Mouse (Mus musculus) heart, adult 2 months (tissue): ENCODE results near the gene Agfg2. TPM values are rescaled to one million over a fixed set of nuclear protein-coding genes. Genes with fewer than 3 reads are reported as not detected.

Experiments used
- DNase-seq, 2 experiments: peaks; one replicate each; pipeline ENCODE4 v3.0.0; 2021
- H3K27ac ChIP-seq: fragments of 200-600 bp; 2 replicates; pipeline ENCODE4 v1.8.1; 2022
- H3K27me3 ChIP-seq: fragments of 200-500 bp; 2 replicates; pipeline ENCODE4 v1.6.1; 2012; ENCODE audit warnings: mild to moderate bottlenecking, low read length, inconsistent platforms, mixed read lengths; ENCODE audit not compliant: control insufficient read depth, insufficient read depth
- H3K36me3 ChIP-seq: fragments of 200-500 bp; 2 replicates; pipeline ENCODE4 v1.6.1; 2012; ENCODE audit warnings: low read length, inconsistent platforms; ENCODE audit not compliant: control insufficient read depth, insufficient read depth
- H3K4me1 ChIP-seq: fragments of 200-500 bp; 2 replicates; pipeline ENCODE4 v1.6.1; 2011; ENCODE audit warnings: low read length; ENCODE audit not compliant: control insufficient read depth, insufficient read depth
- H3K4me3 ChIP-seq: fragments of 200-600 bp; 2 replicates; pipeline ENCODE4 v1.8.1; 2022
- H3K79me2 ChIP-seq: fragments of 200-500 bp; replicated peaks from 2 replicates; pipeline ENCODE4 v1.6.1; 2012; ENCODE audit warnings: mild to moderate bottlenecking, inconsistent platforms, low read length, moderate library complexity, mixed read lengths; ENCODE audit not compliant: control insufficient read depth, insufficient read depth
- H3K9ac ChIP-seq: fragments of 200-500 bp; 2 replicates; pipeline ENCODE4 v1.6.1; 2012; ENCODE audit warnings: low read depth, mild to moderate bottlenecking, control low read depth, inconsistent platforms, low read length, mixed read lengths
- CTCF ChIP-seq: fragments of 200-600 bp; IDR thresholded peaks from 2 replicates; pipeline ENCODE4 v1.8.1; 2022; ENCODE audit warnings: antibody characterized with exemption, mild to moderate bottlenecking, moderate library complexity
- EP300 ChIP-seq: fragments of 200-500 bp; IDR thresholded peaks from 2 replicates; pipeline ENCODE4 v1.6.1; 2011; ENCODE audit warnings: low read depth, low read length, control low read depth; ENCODE audit not compliant: insufficient read depth
- POLR2A ChIP-seq: fragments of 200-500 bp; IDR thresholded peaks from 2 replicates; pipeline ENCODE4 v1.6.1; 2011; ENCODE audit warnings: mild to moderate bottlenecking, low read depth, low read length, control low read depth; ENCODE audit not compliant: insufficient read depth
- WGBS: fragments of 180-500 bp; shearing (Covaris S2); methylation state at CpG from one replicate; pipeline ENCODE4 v1.1.7; 2018; 5-methylcytosine and 5-hydroxymethylcytosine counted together
- intact Hi-C: fragments of 180-260 bp; cut with DNase I; formaldehyde crosslinking; loops from one replicate; pipeline ENCODE4 v1.15.1; 2025
- polyA plus RNA-seq: library from polyadenylated mRNA; depleted of rRNA; stranded (reverse); fragments of >200 nt; gene quantifications from 2 replicates; pipeline ENCODE4 v1.2.3, GENCODE M21; 2012
- total RNA-seq, 2 experiments: library from RNA; stranded (reverse); gene quantifications; 2 replicates each; pipeline ENCODE4 v1.2.3; 2021

The Agfg2 gene
- total and polyA plus RNA-seq, 3 experiments = 11.9 to 19.1 (median 15.6) TPM

DNA sequence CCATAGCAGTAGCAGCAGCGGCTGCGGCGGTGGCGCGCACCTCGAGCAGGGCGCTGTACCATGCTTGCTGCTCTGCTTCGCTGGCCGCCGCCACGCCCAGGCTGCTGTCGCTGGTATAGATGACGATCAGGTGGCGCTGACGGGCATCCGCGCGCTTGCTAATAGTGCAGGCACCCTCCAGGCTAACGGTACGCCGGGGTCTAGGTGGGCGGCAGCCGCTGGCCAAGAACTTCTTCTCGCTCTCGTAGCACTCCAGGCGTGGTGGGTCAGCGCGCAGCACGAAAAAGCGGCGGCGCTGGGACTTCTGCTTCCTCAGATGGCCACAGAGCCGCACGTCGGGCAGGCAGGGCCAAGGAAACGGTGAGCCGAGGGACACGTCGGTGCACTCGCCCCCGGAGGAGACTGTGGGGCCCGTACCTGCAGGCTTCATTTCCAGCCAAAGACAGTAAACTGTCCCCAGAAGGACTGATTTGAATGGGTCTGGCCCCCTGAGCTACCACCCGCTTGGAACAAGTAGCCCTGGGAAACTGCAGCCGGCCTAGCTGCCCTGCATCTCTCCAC is 39.4 kb downstream of the Agfg2 start:
- no peaks in the 10 kb centered on the region for H3K79me2 ChIP-seq
- H3K4me1 ChIP-seq = no peaks in the 10 kb centered on the region
- H3K27me3 ChIP-seq = no peaks in the 10 kb centered on the region
- H3K27ac ChIP-seq = peak overlapping the region; percentile 54
- peak overlapping the region; percentile 49 for H3K9ac ChIP-seq
- H3K4me3 ChIP-seq = peak overlapping the region; percentile 42
- 8% methylated on average over 44 of the region's 44 CpGs for WGBS
- peak in 1 of 2 experiments; percentile 48 for DNase-seq
- intact Hi-C loops = no loop called here
- no peaks in the 10 kb centered on the region for H3K36me3 ChIP-seq
- TF ChIP-seq POLR2A (no peak), EP300 (no peak), CTCF (no peak)

DNA sequence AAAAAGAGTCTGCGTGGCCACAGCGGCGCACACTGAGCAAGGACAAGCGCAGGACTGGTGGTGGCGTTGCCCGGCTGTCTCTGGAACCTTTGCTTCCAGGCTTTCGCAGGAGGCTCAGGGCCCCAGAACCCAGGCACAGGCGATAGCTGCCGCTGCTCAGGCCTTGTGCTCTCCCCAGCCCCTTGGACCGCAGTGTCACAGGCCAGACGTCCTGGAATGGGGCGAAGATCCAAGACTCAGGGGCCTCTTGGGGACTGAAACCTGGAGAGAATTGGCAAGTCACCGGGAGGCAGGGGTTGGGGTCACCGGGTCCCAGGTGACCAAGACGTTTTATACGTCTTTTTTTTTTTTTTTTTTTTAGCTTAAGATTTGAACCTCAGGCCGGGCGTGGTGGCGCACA is 40.0 kb downstream of the Agfg2 start:
- Histone ChIP-seq H3K27ac (no peak overlapping the region), H3K4me3 (no peak overlapping the region), H3K9ac (no peak overlapping the region), H3K79me2 (no peaks in the 10 kb centered on the region), H3K27me3 (no peaks in the 10 kb centered on the region), H3K4me1 (no peaks in the 10 kb centered on the region), H3K36me3 (no peaks in the 10 kb centered on the region)
- no peak for DNase-seq
- no peak for TF ChIP-seq POLR2A
- TF ChIP-seq EP300 = no peak
- no peak for TF ChIP-seq CTCF
- intact Hi-C loops = no loop called here
- WGBS = 57% methylated on average over 19 of the region's 19 CpGs

DNA sequence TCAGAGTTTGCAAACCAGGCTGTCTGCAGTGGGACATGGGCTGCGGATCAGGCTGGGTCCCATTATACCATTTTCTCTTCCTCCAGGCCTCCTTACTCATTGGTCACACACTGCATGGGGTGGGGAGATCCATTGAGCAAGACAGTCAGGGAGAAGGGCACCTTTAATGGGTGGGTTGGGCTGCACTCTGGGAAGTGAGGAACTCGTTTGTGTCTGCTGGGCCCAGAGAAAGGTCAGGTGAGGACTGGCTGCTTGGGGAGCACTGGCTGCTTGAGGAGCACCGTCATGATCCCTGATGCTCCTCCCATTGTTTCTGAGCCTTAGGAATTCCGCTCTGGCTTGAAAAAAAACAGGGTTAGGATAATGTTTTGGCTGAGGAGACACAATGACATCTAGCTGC is 41.6 kb downstream of the Agfg2 start:
- intact Hi-C loops = no loop called here
- H3K79me2 ChIP-seq = no peaks in the 10 kb centered on the region
- H3K27me3 ChIP-seq = no peaks in the 10 kb centered on the region
- WGBS = 44% methylated on average over 4 of the region's 4 CpGs
- no peak overlapping the region for H3K27ac ChIP-seq
- no peak overlapping the region for H3K4me3 ChIP-seq
- peak in 1 of 2 experiments; percentile 20 for DNase-seq
- no peaks in the 10 kb centered on the region for H3K4me1 ChIP-seq
- no peak overlapping the region for H3K9ac ChIP-seq
- TF ChIP-seq POLR2A (no peak), CTCF (no peak), EP300 (no peak)
- H3K36me3 ChIP-seq = no peaks in the 10 kb centered on the region

DNA sequence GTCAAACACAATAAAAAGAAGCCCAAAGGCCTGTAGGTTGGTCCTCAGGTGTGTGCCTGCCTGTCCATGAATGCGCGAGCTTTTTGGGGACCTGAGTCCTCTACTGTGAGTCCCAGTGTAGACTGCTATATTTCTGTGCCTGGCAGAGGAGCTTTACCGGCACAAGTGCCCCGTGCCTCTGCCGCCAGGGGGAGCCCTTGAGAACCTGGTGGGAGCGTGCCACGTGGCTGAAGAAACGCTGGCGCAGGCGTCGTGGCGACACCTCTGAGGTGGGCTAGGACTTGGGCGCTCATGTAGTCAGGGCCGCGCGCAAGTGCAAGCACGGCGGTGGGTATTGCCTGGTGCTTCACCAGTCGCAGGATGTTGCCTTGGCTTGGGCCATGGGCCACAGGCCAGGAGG is 43.5 kb downstream of the Agfg2 start, which contains the start of gene Sap25:
Gene Sap25 (plus strand): TSS at position 281 of the 400 bp plus-strand sequence.
- DNase-seq = peak in 1 of 2 experiments; percentile 50
- intact Hi-C loops = no loop called here
- no peak for TF ChIP-seq POLR2A
- peak; percentile 62 for TF ChIP-seq CTCF
- Histone ChIP-seq H3K27me3 (no peaks in the 10 kb centered on the region), H3K79me2 (no peaks in the 10 kb centered on the region), H3K36me3 (no peaks in the 10 kb centered on the region), H3K4me3 (no peak within 1 kb of the TSS), H3K27ac (no peak within 1 kb of the TSS), H3K9ac (no peak within 1 kb of the TSS), H3K4me1 (no peaks in the 10 kb centered on the region)
- 83% methylated on average over 19 of the region's 19 CpGs for WGBS

DNA sequence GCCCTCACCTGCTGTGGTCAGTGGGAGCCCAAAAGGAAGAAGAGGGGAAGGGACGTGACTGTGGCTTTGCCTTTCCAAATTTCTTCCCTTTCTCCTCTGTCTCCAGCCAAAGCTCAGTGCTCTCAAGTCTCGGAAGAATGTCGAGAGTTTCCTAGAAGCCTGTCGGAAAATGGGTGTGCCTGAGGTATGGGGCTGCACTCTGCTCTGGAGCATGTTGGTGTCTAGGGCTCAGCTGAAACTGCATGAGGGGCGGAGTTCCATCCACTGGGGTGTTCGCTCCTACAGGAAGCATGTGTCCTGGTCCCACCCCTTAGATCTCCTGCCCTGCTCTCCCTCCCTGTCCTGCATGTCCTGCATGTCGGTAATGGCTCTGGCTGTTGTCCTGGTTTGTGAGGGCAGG is 45.1 kb downstream of the Agfg2 start:
- intact Hi-C loops = no loop called here
- WGBS = 64% methylated on average over 7 of the region's 7 CpGs
- peak in 1 of 2 experiments; percentile 19 for DNase-seq
- H3K9ac ChIP-seq = no peak overlapping the region
- H3K79me2 ChIP-seq = no peaks in the 10 kb centered on the region
- no peak overlapping the region for H3K27ac ChIP-seq
- no peak for TF ChIP-seq POLR2A
- no peak for TF ChIP-seq CTCF
- TF ChIP-seq EP300 = no peak
- no peaks in the 10 kb centered on the region for H3K27me3 ChIP-seq
- no peaks in the 10 kb centered on the region for H3K36me3 ChIP-seq
- H3K4me3 ChIP-seq = no peak overlapping the region
- no peaks in the 10 kb centered on the region for H3K4me1 ChIP-seq

DNA sequence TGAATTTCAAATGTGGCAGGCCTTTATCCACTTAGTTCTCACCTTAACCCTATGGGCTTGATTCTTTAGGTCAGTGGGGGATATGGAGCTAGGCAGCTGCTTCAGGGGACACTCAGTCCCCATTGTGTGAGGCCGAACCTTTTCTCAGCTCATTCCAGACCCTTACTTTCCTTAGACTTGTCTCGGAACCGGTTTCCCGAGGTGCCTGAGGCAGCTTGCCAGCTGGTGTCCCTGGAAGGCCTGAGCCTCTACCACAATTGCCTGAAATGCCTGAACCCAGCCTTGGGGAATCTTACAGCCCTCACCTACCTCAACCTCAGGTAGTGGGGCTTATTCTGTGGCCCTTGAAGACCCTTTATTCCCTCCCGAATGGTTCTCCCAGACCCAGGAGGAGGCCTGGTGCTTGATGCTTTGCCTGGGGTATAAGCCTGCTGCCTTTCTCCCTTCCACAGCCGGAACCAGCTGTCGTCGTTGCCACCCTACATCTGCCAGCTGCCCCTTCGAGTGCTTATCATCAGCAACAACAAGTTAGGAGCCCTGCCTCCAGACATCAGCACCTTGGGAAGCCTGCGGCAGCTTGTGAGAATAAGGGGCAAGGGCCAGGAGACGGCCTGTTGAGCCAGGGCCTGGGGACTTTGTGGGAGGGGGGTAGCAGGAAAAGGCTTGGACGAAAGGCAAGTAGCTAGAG is 51.0 kb downstream of the Agfg2 start:
- no peaks in the 10 kb centered on the region for H3K27me3 ChIP-seq
- H3K9ac ChIP-seq = no peak overlapping the region
- no peak for DNase-seq
- no peak for TF ChIP-seq CTCF
- TF ChIP-seq POLR2A = no peak
- TF ChIP-seq EP300 = no peak
- H3K27ac ChIP-seq = no peak overlapping the region
- whole genome bisulfite sequencing = 63% methylated on average over 12 of the region's 12 CpGs
- H3K79me2 ChIP-seq = no peaks in the 10 kb centered on the region; the same call in none of the 2 replicates
- H3K4me1 ChIP-seq = peaks cover 10% of the 10 kb centered on the region
- intact Hi-C loops = no loop called here
- no peak overlapping the region for H3K4me3 ChIP-seq
- no peaks in the 10 kb centered on the region for H3K36me3 ChIP-seq
